Mouse (Mus musculus) liver, postnatal 0 days (tissue): Measurements from ENCODE around the gene Parp16. TPM values are rescaled to one million over a fixed set of nuclear protein-coding genes. Genes with fewer than 3 reads are reported as not detected.

Source experiments
- ATAC-seq: fragments of 200-750 bp; cut with Nextera tagmentation; 2 replicates; pipeline ENCODE4 v1.8.0; 2017; ENCODE audit warnings: mild to moderate bottlenecking, moderate library complexity
- DNase-seq: peaks from one replicate; pipeline ENCODE4 v3.0.0-alpha.2; 2016
- H3K27ac ChIP-seq: fragments of 300-500 bp; sonication (generic); 2 replicates; pipeline ENCODE4 v1.5.1; 2014; ENCODE audit warnings: antibody characterized with exemption, moderate library complexity, mild to moderate bottlenecking, low read depth
- H3K27me3 ChIP-seq: fragments of 300-500 bp; sonication (generic); 2 replicates; pipeline ENCODE4 v1.6.1; 2014; ENCODE audit warnings: low read length, control low read depth, mixed read lengths; ENCODE audit not compliant: insufficient read depth
- H3K36me3 ChIP-seq: fragments of 300-500 bp; sonication (generic); replicated peaks from 2 replicates; pipeline ENCODE4 v1.6.1; 2014; ENCODE audit warnings: mild to moderate bottlenecking, control low read depth, low read length, moderate library complexity, mixed read lengths; ENCODE audit not compliant: insufficient read depth
- H3K4me1 ChIP-seq: fragments of 300-500 bp; sonication (generic); 2 replicates; pipeline ENCODE4 v1.6.1; 2014; ENCODE audit warnings: antibody characterized with exemption, mild to moderate bottlenecking, control low read depth; ENCODE audit not compliant: insufficient read depth
- H3K4me2 ChIP-seq: fragments of 300-500 bp; sonication (generic); 2 replicates; pipeline ENCODE4 v1.6.1; 2014; ENCODE audit warnings: low read depth, mild to moderate bottlenecking, low read length, moderate library complexity, mixed read lengths
- H3K4me3 ChIP-seq: fragments of 300-500 bp; sonication (generic); 2 replicates; pipeline ENCODE4 v1.5.1; 2014; ENCODE audit warnings: low read depth, low read length
- H3K9ac ChIP-seq: fragments of 300-500 bp; sonication (generic); replicated peaks from 2 replicates; pipeline ENCODE4 v1.6.1; 2014; ENCODE audit warnings: mild to moderate bottlenecking, moderate library complexity
- H3K9me3 ChIP-seq: fragments of 300-500 bp; sonication (generic); 2 replicates; pipeline ENCODE4 v1.6.1; 2016; ENCODE audit warnings: mild to moderate bottlenecking, control low read depth, low read length, mixed read lengths
- CTCF ChIP-seq: sonication (generic); IDR thresholded peaks from 2 replicates; pipeline ENCODE4 v1.5.1; 2016; ENCODE audit warnings: antibody characterized with exemption, low read depth
- EP300 ChIP-seq: IDR thresholded peaks from 2 replicates; pipeline ENCODE4 v1.6.1; 2016; ENCODE audit warnings: antibody characterized with exemption, low read depth, mild to moderate bottlenecking
- WGBS: fragments of 180-500 bp; shearing (Covaris S2); extraction: QIAGEN DNeasy Blood & Tissue Kit; methylation state at CpG from one replicate; pipeline ENCODE4 v1.1.7; 2014; ENCODE audit not compliant: insufficient replicate concordance; 5-methylcytosine and 5-hydroxymethylcytosine counted together
- polyA plus RNA-seq: library from polyadenylated mRNA; unstranded; fragments of >200 nt; fragmentation: Nextera tagmentation; extraction: Ambion mirVana; gene quantifications from 2 replicates; pipeline ENCODE4 v1.2.1, GENCODE M21; 2015

The Parp16 gene
- polyA plus RNA-seq, 1 experiment from 2014 or later = 11.7 TPM

DNA sequence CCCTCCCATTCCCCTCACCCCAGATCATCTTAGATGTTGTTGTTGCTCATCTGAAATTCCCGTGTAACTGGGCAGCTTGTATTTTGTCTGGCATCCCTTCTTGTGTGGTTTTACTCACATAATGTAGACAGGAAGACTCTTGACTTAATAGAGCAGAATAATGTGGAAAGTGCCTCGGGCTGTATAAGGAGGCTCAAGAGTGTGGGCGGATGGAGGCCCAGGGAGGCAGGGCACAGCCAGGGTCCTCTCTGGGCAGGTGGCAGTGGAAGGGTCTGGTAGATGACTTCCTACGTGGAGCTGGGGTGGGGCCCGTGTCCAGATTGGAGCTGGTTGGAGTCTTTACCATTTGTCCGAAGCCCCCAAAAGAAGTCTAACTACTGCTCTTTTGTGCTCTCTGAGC lies 28.8 kb downstream of the Parp16 start:
- Histone ChIP-seq H3K9ac (no peak overlapping the region), H3K9me3 (no peaks in the 10 kb centered on the region), H3K27me3 (no peaks in the 10 kb centered on the region), H3K4me3 (no peak overlapping the region), H3K4me2 (no peak overlapping the region), H3K4me1 (peaks cover 14% of the 10 kb centered on the region), H3K27ac (no peak overlapping the region), H3K36me3 (peaks cover 9% of the 10 kb centered on the region)
- DNase-seq = no peak
- 79% methylated on average over 6 of the region's 6 CpGs for WGBS
- no peak for TF ChIP-seq CTCF
- TF ChIP-seq EP300 = no peak
- no peak for ATAC-seq

DNA sequence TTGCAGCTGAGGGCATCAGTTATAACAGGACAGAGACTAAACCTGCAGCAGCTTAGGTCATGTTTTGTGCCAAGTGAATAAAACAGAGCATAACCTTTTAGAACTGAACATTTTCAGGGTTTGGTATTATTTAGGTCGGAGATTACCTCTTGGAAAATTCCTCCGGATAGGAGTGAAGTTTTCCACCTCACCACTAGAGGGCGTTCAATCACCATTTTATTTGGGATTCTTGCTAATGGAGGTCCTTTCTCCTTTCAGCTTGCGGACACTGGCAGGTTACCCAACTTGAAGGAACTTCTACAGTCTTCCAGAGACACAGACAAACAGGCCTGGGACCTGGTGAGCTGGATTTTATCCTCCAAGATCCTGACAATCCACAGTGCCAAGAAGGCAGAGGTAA lies 30.6 kb downstream of the Parp16 start:
- no peak overlapping the region for H3K27ac ChIP-seq
- peaks cover 21% of the 10 kb centered on the region for H3K36me3 ChIP-seq
- peaks cover 4% of the 10 kb centered on the region for H3K4me1 ChIP-seq
- no peak for DNase-seq
- H3K4me2 ChIP-seq = no peak overlapping the region
- WGBS = 48% methylated on average over 4 of the region's 4 CpGs
- ATAC-seq = no peak
- H3K4me3 ChIP-seq = no peak overlapping the region
- no peak for TF ChIP-seq EP300
- peak; percentile 77 for TF ChIP-seq CTCF
- no peaks in the 10 kb centered on the region for H3K9me3 ChIP-seq
- H3K9ac ChIP-seq = no peak overlapping the region
- H3K27me3 ChIP-seq = no peaks in the 10 kb centered on the region

DNA sequence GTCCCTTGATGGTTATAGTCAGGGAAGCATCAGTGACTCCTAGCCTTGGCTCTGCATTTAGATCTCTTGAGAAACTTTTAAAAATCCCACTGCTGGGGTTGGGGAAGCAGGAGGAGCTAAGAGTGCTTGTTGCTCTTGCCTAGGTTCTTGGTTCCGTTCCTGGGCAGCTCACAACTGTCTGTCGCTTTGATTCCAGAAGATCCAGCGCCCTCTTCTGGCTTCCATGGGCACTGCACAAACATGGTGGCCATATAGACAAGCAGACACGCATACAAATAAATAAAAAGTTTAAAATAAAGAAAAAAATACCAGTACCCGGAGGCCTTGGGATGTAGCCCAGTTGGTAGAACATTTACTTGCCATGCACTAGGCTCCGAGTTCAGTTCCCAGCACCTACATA lies 35.1 kb downstream of the Parp16 start:
- Histone ChIP-seq H3K9me3 (no peaks in the 10 kb centered on the region), H3K27me3 (no peaks in the 10 kb centered on the region), H3K4me1 (peaks cover 8% of the 10 kb centered on the region; the same call in 1 of the 2 replicates), H3K4me2 (no peak overlapping the region), H3K9ac (no peak overlapping the region), H3K27ac (no peak overlapping the region), H3K36me3 (peaks cover 21% of the 10 kb centered on the region), H3K4me3 (no peak overlapping the region)
- TF ChIP-seq CTCF = peak; percentile 65
- TF ChIP-seq EP300 = no peak
- peak; percentile 58 for DNase-seq
- no peak for ATAC-seq
- WGBS = 74% methylated on average over 6 of the region's 6 CpGs

DNA sequence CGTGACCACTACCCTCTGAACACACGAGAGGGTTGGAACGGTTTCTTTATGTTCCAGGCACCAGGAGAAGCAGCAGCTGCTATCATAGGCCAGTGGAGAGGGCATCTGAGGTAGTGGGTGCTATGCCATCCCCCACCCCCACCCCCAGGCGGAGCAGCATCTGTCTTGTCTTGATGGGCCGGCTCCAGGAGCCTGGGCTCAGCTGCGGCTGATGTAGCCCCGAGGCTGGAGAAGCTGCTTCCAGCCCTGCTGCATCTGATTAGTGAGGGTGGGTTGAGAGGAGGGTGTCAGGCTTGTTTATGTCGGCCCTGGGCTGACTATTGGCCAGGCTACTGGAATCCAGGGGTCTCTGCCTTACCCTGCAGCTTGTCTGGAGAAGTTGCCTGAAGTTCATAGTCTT lies 36.1 kb downstream of the Parp16 start:
- no peak overlapping the region for H3K27ac ChIP-seq
- 77% methylated on average over 8 of the region's 8 CpGs for WGBS

DNA sequence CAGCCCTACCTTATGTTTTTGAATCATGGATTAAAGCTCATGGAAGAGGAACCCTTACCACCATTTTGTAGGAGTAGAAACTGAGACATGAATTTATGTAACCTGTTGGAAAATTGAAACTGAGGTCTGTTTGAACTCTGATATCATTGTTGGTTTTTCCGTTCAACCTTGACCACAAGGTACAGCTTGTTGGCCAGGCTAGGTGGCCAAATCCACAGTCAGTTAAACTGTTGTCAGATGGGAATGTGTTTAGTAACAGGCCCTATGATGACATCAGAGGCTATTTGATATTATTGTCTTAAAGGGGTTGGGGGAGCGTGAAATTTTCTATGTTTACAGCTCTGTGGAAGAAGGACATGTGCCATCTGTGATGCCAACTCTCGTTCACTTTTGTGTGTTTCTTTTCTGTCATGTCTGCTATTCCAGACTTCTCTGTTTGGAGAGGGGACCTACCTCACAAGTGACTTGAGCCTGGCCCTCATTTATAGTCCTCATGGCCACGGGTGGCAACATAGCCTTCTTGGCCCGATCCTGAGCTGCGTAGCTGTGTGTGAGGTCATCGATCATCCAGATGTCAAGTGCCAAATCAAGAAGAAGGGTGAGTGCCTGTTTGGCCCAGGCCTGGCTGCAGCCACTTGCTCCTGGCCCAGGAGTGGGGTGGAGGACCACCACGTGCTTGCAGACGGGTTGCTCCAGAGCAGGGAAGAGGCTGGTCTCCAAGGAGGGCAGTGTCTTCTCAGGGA lies 38.3 kb downstream of the Parp16 start:
- Histone ChIP-seq H3K4me2 (no peak overlapping the region), H3K9ac (no peak overlapping the region), H3K36me3 (peaks cover 18% of the 10 kb centered on the region), H3K4me3 (no peak overlapping the region), H3K27me3 (no peaks in the 10 kb centered on the region), H3K27ac (peak overlapping the region; percentile 89), H3K9me3 (no peaks in the 10 kb centered on the region), H3K4me1 (peaks cover 8% of the 10 kb centered on the region; the same call in 1 of the 2 replicates)
- peak; percentile 88 for ATAC-seq
- WGBS = 84% methylated on average over 9 of the region's 9 CpGs
- TF ChIP-seq CTCF = no peak
- peak; percentile 86 for TF ChIP-seq EP300
- no peak for DNase-seq

More for the DNA sequence above, 36.1 kb downstream of the Parp16 start:
- Histone ChIP-seq H3K9ac (no peak overlapping the region), H3K4me2 (no peak overlapping the region), H3K27me3 (no peaks in the 10 kb centered on the region), H3K9me3 (no peaks in the 10 kb centered on the region), H3K36me3 (peaks cover 18% of the 10 kb centered on the region), H3K4me1 (peaks cover 8% of the 10 kb centered on the region; the same call in 1 of the 2 replicates), H3K4me3 (no peak overlapping the region)
- ATAC-seq = no peak
- no peak for DNase-seq
- TF ChIP-seq CTCF (no peak), EP300 (no peak)

DNA sequence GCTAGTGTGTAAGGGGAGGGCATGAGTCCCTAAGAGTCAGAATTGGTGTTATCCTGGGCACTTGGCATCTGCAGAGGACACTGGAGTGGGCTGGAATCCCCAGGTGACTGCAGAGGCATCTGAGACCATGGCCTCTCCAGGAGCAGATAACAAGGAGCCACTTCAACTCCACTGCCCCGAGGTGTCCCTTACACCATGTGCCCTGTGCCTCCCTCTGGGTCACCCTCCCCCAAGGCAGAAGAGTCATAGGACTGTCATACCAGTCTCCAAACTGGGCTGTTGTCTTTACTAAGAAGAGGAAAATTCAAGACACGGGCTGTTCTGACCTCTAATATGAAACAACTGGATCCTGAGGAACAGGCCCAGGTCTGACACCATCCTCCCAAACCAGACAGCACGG lies 39.6 kb downstream of the Parp16 start:
- Histone ChIP-seq H3K4me1 (peaks cover 8% of the 10 kb centered on the region; the same call in 1 of the 2 replicates), H3K27me3 (no peaks in the 10 kb centered on the region), H3K9me3 (no peaks in the 10 kb centered on the region), H3K4me2 (no peak overlapping the region), H3K9ac (no peak overlapping the region), H3K27ac (no peak overlapping the region; the same call in 1 of the 2 replicates), H3K36me3 (peaks cover 18% of the 10 kb centered on the region), H3K4me3 (no peak overlapping the region)
- ATAC-seq (no peak), DNase-seq (no peak)
- TF ChIP-seq EP300 = no peak
- WGBS = 82% methylated on average over 3 of the region's 3 CpGs
